Mouse (Mus musculus) layer of hippocampus, adult 9-11 months (tissue): ENCODE data around the gene Taf7l.

Experiments used
- DNase-seq: peaks from one replicate; pipeline ENCODE4 v3.0.0; 2022

The Taf7l gene

DNA sequence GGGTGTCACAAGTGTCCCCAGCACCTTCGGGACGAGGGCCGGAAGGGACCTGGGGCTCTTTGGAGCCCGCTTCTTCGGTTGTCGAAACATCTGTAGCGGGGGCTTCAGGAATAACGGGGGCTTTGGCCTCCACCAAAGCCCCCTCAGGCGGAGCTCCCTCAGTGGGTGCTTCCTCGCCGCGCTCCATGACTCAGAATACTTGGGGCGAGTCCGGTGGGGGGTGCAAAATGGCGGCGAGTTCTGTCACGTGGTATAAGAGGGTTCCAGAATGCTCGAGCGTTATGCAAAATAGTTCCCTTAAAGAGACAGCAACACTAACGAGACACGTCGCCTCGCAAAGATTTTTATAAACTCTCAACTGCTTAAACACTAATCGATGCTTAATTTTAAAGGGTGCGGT is at the start of gene Taf7l:
Taf7l (minus strand) TSS at position 201 of the 400 bp plus-strand sequence.
- no peak for DNase-seq

DNA sequence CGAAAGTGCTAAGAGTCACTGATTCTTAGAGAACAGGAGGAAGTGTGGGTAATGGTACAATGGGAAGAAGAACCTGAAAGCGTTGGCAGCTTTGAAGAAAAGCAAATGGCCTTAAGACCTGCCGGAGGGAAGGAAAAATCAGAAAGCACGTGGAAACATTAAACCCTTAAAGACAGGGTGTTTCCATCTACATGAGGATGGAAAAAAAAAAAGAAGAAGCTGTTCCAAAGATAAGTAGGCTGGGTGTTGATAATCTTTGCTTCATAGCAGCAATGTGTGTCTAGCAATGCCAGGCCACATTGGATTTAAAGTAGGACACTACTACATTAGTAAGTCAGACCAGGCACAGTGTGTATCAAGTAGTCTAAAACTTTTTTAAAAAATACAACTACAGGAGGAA is 49.0 kb upstream of the Taf7l start:
- no peak for DNase-seq

DNA sequence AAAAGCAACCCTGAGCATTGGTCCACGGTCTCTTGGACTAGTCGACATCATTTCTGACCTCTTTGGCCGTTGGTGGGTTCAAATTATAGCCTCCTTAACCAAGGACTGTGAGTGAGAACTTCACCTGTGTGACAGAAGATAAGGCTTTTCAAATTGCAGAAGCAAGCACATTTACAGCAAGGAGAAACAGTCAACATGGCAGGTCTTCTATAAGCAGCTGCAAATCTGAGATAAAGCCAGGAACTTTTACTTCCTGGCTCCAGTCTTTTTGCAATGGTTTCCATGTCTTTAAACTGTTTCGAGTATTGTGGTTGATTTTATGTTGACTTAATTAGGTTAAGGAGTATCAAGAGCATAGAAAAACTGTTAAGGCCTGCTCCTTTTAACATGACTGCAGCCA is 47.5 kb upstream of the Taf7l start:
- no peak for DNase-seq

DNA sequence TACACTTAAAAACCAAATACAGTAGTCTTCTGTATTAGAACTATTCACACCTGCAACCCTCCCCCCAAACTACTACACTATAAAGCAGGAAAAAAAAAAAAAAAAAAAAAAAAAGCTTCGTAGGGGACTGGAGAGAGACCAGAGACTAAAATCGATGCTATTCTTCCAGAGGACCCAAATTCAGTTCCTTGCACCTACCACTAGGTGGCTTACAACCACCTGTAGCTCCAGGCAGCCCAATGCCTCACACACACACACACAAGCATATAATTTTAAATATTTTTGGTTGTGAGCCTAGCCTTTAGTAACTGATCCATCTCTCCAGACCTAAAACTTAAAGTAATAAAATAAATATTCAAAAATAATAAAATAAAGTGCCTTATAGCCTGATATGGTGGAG is 33.2 kb upstream of the Taf7l start:
- no peak for DNase-seq

DNA sequence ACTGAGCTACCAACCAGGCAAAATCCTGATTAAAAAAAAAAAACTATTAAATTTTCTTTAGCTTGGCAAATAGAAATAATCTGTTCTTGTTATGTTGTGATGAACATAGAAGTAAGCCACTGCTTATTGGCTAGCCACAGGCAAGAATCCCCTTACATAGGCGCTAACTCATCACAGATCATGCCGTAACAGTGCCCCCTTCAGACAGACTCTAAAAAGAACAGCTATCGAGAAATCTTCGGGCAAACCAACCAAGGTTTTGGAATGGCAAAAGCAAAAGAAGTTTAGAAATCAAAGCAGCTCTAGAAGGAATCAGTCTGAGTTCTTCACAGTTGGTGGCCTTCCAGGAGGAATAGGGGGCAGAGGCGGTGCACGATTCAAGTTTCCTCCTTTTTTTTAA is 31.7 kb upstream of the Taf7l start:
- DNase-seq = no peak

DNA sequence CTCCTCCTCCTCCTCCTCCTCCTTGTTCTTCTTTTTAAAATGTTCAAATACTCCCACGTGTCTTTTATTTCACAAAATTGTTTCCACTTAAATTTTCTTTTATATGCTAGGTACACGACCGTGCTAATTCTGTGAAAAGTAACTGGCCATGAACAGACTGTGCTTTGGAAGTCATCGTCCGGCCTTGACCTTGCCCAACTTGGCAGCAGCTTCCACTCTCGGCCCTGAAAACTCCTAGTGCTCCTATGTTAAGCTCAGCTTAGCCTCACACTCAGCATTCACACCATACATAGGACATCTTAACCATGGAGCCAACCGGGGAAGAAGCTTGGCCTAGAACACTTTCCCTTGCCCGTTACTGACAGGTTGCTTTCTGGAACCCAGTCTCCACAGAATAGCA is 24.4 kb upstream of the Taf7l start:
- no peak for DNase-seq

DNA sequence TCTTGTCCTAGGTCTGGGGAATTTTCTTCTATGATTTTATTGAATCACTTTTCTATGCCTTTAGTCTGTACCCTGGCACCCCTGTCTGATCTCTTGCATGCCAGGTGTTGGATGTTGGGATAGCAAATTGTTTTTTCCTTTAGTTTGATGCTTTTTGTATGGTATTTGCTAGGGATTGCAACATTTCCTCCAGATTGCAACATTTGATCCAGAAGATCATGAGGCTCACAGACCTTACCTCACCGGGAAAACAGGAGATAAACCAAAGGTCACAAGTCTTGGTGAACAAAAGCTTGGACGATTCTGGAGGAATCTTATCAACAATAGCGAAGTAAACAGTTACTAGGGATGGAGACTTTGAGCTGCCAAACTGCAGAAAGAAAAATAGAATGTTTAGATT is 5.4 kb upstream of the Taf7l start:
- no peak for DNase-seq

DNA sequence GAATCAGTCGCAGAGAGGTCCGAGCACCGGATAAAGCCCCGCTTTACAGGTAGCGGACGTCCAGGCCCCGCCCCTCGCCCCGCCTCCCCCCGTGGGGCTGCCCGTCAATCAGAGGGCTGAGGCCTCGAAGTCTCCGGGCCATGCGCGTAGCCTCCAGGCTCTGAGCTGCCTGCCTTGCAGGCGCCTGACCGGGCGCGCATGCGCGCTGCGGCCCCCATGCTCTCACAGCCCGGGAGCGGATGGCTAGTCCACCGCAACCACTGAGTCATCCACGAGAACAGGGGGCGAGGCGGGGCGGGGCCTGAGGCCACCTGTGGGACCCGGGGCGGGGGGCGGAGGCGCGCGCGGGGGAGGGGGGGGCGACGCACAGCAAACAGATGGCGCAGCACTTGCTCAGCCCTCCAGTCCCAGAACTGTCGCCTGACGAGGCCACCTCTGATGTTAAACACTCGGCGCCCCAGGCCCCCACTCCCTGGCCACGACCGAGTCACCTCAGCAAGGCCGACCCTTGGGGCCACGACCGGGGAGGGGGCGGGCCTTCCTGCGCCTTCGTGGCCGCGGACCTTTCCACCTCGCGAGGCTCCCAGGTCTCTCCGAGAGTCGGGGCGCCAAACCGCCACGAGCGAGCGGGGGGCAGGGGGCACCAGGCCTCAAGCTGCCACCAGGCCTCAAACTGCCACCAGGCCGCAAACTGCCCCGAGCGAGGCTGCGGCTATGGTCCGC is 1.1 kb downstream of the Taf7l start:
- DNase-seq = peak; percentile 2

DNA sequence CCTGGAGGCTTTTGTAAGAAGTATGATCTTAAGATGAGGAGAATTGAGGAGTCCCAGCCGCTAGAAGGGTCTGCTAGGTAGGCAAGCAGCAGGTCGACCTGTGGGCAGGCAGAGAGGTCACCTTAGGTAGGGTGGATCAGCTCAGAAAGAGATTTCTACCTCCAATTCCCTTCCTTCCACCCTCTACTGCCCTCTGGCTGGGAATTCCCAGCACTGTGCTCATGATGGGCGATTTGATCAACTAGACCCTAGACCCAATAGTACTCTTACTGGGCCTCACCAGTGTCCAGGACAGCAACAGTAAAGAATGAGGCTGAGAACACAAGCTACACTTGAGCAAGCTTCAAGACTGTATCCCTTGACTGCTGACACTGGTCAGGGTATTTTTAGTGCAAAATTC is 49.0 kb downstream of the Taf7l start:
- DNase-seq = no peak

DNA sequence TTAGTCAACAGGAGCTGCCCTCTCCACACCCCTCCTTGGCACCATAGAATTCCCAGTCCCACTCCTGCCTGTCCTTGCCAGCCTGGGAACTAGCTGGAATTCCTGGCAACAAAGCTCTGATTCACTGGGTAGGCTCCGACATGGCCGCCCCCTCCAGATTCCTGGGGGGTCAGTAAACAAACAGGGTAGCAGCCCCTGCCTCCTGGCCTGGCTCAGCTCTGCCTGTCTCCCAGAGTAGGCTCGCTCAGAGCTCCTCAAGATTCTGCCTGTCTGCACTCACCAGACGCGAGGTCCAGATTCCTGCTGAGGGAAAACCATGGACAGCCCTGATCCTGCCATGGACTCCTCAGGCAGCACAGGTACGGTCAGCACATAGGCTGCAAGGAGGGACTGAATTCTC is 49.5 kb downstream of the Taf7l start:
- DNase-seq = no peak

DNA sequence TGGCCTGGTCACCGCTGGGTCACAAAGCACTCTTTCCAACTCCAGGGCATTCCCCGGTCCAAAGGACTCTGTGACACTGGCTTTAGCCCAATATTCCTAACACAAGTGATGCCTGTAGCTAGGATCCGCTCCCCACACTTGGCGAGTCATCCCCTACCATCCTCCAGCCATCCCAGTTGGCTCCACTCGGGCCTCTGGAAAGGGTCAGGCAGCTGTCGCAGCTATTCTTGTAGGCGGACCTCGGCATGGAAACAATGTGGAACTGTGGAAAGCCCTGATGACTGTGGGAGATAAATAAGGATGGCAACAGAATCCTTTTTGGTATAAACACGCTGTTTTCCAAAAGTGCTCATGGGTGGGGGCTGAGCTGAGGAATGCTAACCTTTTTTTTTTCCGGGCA is 50.5 kb downstream of the Taf7l start:
- peak; percentile 37 for DNase-seq

DNA sequence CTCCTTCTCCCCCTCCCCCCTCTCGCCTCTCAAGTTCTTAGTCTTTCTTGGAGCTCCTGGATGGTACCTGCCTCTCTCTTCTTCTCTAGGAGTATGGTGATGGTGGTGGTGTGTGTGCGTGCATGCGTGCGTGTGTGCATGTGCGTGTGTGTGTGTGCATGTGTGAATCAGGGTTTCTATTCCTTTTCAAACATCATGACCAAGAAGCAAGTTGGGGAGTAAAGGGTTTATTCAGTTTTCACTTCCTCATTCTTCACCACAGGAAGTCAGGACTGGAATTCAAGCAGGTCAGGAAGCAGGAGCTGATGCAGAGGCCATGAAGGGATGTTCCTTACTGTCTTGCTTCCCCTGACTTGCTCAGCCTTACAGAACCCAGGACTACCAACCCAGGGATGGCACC is 52.0 kb downstream of the Taf7l start:
- no peak for DNase-seq

DNA sequence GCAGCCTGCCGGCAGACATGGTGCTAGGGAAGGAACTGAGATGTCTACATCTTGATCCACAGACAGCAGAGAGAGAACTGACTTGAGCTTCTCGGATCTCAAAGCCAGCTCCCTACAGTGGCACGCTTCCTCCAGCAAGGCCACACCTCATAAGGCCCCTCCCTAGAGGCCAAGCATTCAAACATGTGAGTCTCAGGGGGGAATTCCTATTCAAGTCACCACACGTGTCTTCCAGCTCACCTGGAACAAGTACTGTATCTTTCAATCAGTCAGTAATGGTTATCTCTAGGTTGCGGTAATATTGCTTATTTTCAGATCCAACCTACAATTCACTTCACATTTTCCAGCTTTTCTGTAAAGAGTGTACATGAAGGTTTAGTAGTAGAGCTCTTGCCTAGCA is 56.2 kb downstream of the Taf7l start:
- no peak for DNase-seq

DNA sequence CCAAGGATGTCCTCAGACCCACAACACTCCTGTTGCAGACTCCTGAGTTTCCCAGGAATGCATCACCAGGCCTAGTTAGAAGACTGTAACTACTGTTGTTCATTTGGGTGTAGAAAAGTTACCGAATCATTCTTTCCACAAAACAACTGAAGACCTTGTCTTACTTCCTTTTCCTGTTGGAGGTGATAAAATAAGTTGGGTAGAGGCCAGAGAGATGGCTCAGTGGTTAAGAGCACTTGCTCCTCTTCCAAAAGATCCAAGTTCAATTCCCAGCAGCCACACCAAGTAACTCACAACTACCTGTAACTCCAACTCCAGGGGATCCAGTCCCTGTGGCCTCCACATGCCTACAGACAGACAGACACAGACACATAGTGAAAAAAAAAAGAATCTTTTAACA is 64.2 kb downstream of the Taf7l start:
- no peak for DNase-seq
